Mouse (Mus musculus): ENCODE measurements around the gene Grsf1.

GRCm38 (mm10) chr5:88683706-88684105 lies 7.7 kb upstream of the Grsf1 start:
- TF ChIP-seq POLR2A (IDR thresholded peaks at IDR 0.05; ENCODE audit: control insufficient read depth, extremely low read depth, insufficient read depth, low read length, poor library complexity): no peak
- TF ChIP-seq CTCF (IDR thresholded peaks at IDR 0.05; ENCODE audit: borderline replicate concordance, control insufficient read depth, extremely low read depth, insufficient read depth, low read length, poor library complexity): no peak
